14 mouse cellular contexts compared by ENCODE assay signal in the genomic region with DNA sequence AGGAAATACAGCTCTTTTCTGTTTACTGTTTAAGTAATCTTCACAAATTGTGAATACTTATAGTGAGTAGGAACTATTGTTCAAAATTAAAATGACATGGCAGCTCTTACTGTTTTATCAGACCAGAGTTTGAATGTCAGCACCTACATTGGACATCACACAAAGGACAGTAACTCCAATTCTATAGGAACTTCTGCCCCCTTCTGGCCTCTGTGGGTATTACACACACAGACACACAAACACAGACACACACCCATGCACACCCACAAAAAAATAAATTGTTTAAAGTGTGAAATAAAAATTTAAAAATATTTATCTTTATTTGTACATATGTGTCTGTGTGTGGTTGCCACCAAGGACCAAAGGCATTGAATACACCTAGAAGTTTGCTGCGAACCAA. TPM values are rescaled to one million over a fixed set of nuclear protein-coding genes. Genes with fewer than 3 reads are reported as not detected.
DNase-seq lines count a peak whose midpoint lies in the region; ATAC-seq and TF ChIP-seq lines count a peak whose summit lies in the region.
"Had no signal": no experiment of that assay in that cellular context is flagged by ENCODE, and none has a peak within 500 bp of the region (broad histone marks: within the 10 kb centered on the region; RNA-seq: fewer than 3 reads in every experiment).

No protein-coding gene starts in this region.

- H3K9ac ChIP-seq in kidney, postnatal 0 days (ENCODE audit: low read depth, low read length) = no peak overlapping the region
- no peak overlapping the region for H3K9ac ChIP-seq in kidney, embryonic 14.5 days (ENCODE audit: low read depth, low read length)
- H3K9ac ChIP-seq: limb, embryonic 12.5 days had no signal

- H3K27me3 ChIP-seq in kidney, postnatal 0 days (ENCODE audit: insufficient read depth, low read length) = no peaks in the 10 kb centered on the region
- H3K27me3 ChIP-seq in kidney, embryonic 14.5 days (ENCODE audit: control insufficient read depth, insufficient read depth, low read length) = no peaks in the 10 kb centered on the region
- H3K27me3 ChIP-seq: limb, embryonic 12.5 days had no signal

- H3K9me3 ChIP-seq in kidney, postnatal 0 days (replicated peaks; ENCODE audit: low read length) = no peaks in the 10 kb centered on the region
- H3K9me3 ChIP-seq in kidney, embryonic 14.5 days (ENCODE audit: control insufficient read depth, low read length) = no peaks in the 10 kb centered on the region
- H3K9me3 ChIP-seq: limb, embryonic 12.5 days had no signal

- H3K36me3 ChIP-seq in kidney, postnatal 0 days (ENCODE audit: insufficient read depth, low read length) = no peaks in the 10 kb centered on the region
- no peaks in the 10 kb centered on the region for H3K36me3 ChIP-seq in kidney, embryonic 14.5 days (ENCODE audit: control insufficient read depth, insufficient read depth, low read length)
- H3K36me3 ChIP-seq: limb, embryonic 12.5 days had no signal

- no peaks in the 10 kb centered on the region for H3K4me1 ChIP-seq in kidney, postnatal 0 days (replicated peaks; ENCODE audit: insufficient read depth, low read length)
- H3K4me1 ChIP-seq in kidney, embryonic 14.5 days (ENCODE audit: control insufficient read depth, insufficient read depth, low read length) = no peaks in the 10 kb centered on the region
- H3K4me1 ChIP-seq: limb, embryonic 12.5 days had no signal

- H3K4me2 ChIP-seq in kidney, postnatal 0 days (ENCODE audit: low read length) = no peak overlapping the region
- H3K4me2 ChIP-seq in kidney, embryonic 14.5 days (replicated peaks; ENCODE audit: low read depth, low read length) = no peak overlapping the region
- H3K4me2 ChIP-seq: heart, embryonic 11.5 days; limb, embryonic 12.5 days had no signal

- ATAC-seq in CD4-positive, CD25-positive, alpha-beta regulatory T cell, adult 4 months = no peak
- no peak for ATAC-seq in kidney, postnatal 0 days (replicated peaks; ENCODE audit: low FRiP score, low read depth)
- no peak for ATAC-seq in kidney, embryonic 14.5 days (ENCODE audit: low FRiP score, low TSS enrichment)

- no peak overlapping the region for H3K4me3 ChIP-seq in kidney, postnatal 0 days (replicated peaks; ENCODE audit: low read depth, low read length)
- no peak overlapping the region for H3K4me3 ChIP-seq in kidney, embryonic 14.5 days (ENCODE audit: low read length)
- H3K4me3 ChIP-seq: erythroblast, embryonic 14.5 days; limb, embryonic 12.5 days; myocyte had no signal

- 97% methylated on average over 1 of the region's 1 CpGs for WGBS in kidney, postnatal 0 days
- WGBS in kidney, embryonic 14.5 days = 100% methylated on average over 1 of the region's 1 CpGs

- no peak overlapping the region for H3K27ac ChIP-seq in kidney, postnatal 0 days
- H3K27ac ChIP-seq in kidney, embryonic 14.5 days (ENCODE audit: low read depth, low read length) = no peak overlapping the region
- H3K27ac ChIP-seq: limb, embryonic 12.5 days; macrophage had no signal

- peak; percentile 17; the same call in 1 of the 2 replicates for TF ChIP-seq CTCF in kidney, postnatal 0 days (IDR thresholded peaks at IDR 0.05; ENCODE audit: low read depth)

- peak; percentile 27 for DNase-seq in CD4-positive, CD25-positive, alpha-beta regulatory T cell, adult 2 months (ENCODE audit: low read depth, low spot score)
- no peak for DNase-seq in kidney, postnatal 0 days (ENCODE audit: low spot score)
- peak; percentile 17 for DNase-seq in thymus, postnatal 25 days
- DNase-seq in thymus, postnatal 36 days = no peak
- DNase-seq in spleen, adult 12 weeks (ENCODE audit: low spot score) = no peak
- DNase-seq in urinary bladder, postnatal 4 days (ENCODE audit: low spot score in 2 of 2) = no peak
- DNase-seq: retina, postnatal 1 day had no signal

RNA-seq across cellular contexts. Expression of gene Pam, which starts 49.4 kb away (rescaled TPM):
- polyA plus RNA-seq in CD4-positive, CD25-positive, alpha-beta regulatory T cell, adult 4 months (2017; shearing (Covaris generic)) = 1 to 10 TPM; 3.3 to 5.9 TPM
- polyA plus RNA-seq in kidney, postnatal 0 days (2015; fragmentation: Nextera tagmentation; extraction: Ambion mirVana) = 63.1 and 67.6 TPM in 2 replicates
- 28.2 and 31.9 TPM in 2 replicates for polyA plus RNA-seq in kidney, embryonic 14.5 days (2014; fragmentation: Nextera tagmentation; extraction: Ambion mirVana)

Comparison
In these comparisons a context has a peak if more than half of its experiments do, and no peak if none do; other contexts are left out.
1. DNase-seq: peak in CD4-positive, CD25-positive, alpha-beta regulatory T cell, adult 2 months (single experiment) and thymus, postnatal 25 days (single experiment); none in kidney, postnatal 0 days (single experiment), thymus, postnatal 36 days (0 of 2), spleen, adult 12 weeks (single experiment) and urinary bladder, postnatal 4 days (0 of 2).